Mouse (Mus musculus) liver, adult 2 months (tissue): ENCODE data around the gene Trpv5. TPM values are rescaled to one million over a fixed set of nuclear protein-coding genes. Genes with fewer than 3 reads are reported as not detected.

Source experiments
- DNase-seq: peaks from one replicate; pipeline ENCODE4 v3.0.0-alpha.2; 2011; ENCODE audit warnings: low read depth, low spot score; ENCODE audit errors: extremely low read depth
- H3K27ac ChIP-seq: fragments of 200-500 bp; replicated peaks from 2 replicates; pipeline ENCODE4 v1.5.1; 2012; ENCODE audit warnings: low read depth, mild to moderate bottlenecking, control low read depth, inconsistent platforms, low read length; ENCODE audit not compliant: insufficient read depth
- H3K27me3 ChIP-seq: fragments of 200-500 bp; 2 replicates; pipeline ENCODE4 v1.6.1; 2012; ENCODE audit warnings: mild to moderate bottlenecking, moderate library complexity, low read length, inconsistent platforms; ENCODE audit not compliant: control insufficient read depth, insufficient read depth
- H3K36me3 ChIP-seq: fragments of 200-500 bp; 2 replicates; pipeline ENCODE4 v1.6.1; 2012; ENCODE audit warnings: low read length, inconsistent platforms; ENCODE audit not compliant: control insufficient read depth, insufficient read depth
- H3K4me1 ChIP-seq: fragments of 200-500 bp; 2 replicates; pipeline ENCODE4 v1.6.1; 2011; ENCODE audit warnings: low read length; ENCODE audit not compliant: control insufficient read depth, insufficient read depth
- H3K4me3 ChIP-seq: fragments of 200-500 bp; 2 replicates; pipeline ENCODE4 v1.5.1; 2011; ENCODE audit warnings: low read depth, mild to moderate bottlenecking, control low read depth, low read length, moderate library complexity; ENCODE audit not compliant: insufficient read depth
- H3K79me2 ChIP-seq: fragments of 200-500 bp; 2 replicates; pipeline ENCODE4 v1.6.1; 2012; ENCODE audit warnings: inconsistent platforms, mild to moderate bottlenecking, low read length, moderate library complexity; ENCODE audit not compliant: control insufficient read depth, insufficient read depth
- H3K9ac ChIP-seq: fragments of 200-500 bp; 2 replicates; pipeline ENCODE4 v1.6.1; 2012; ENCODE audit warnings: low read depth, mild to moderate bottlenecking, control low read depth, inconsistent platforms, low read length
- CTCF ChIP-seq: fragments of 200-500 bp; IDR thresholded peaks from 2 replicates; pipeline ENCODE4 v1.5.1; 2011; ENCODE audit warnings: low read depth, low read length, control low read depth
- POLR2A ChIP-seq: fragments of 200-500 bp; IDR thresholded peaks from 2 replicates; pipeline ENCODE4 v1.6.1; 2011; ENCODE audit warnings: low read length, control low read depth; ENCODE audit not compliant: insufficient read depth; ENCODE audit errors: extremely low read depth
- WGBS: fragments of 180-500 bp; shearing (Covaris S2); methylation state at CpG from one replicate; pipeline ENCODE4 v1.1.7; 2018; 5-methylcytosine and 5-hydroxymethylcytosine counted together
- polyA plus RNA-seq: library from polyadenylated mRNA; depleted of rRNA; stranded (reverse); fragments of >200 nt; gene quantifications from 2 replicates; pipeline ENCODE4 v1.2.3, GENCODE M21; 2012
- total RNA-seq: library from RNA; depleted of rRNA; stranded (reverse); fragments of >200 nt; gene quantifications from 2 replicates; pipeline ENCODE4 v1.2.3, GENCODE M21; 2014

Gene Trpv5
- total and polyA plus RNA-seq, 2 experiments: not detected

GRCm38 (mm10) chr6:41681656-41682055, 1.1 kb upstream of the Trpv5 start:
- no peak overlapping the region for H3K9ac ChIP-seq
- H3K4me3 ChIP-seq: no peak overlapping the region
- 79% methylated on average over 5 of the region's 5 CpGs for WGBS
- no peaks in the 10 kb centered on the region for H3K27me3 ChIP-seq
- no peak for TF ChIP-seq POLR2A
- no peak for TF ChIP-seq CTCF
- no peak overlapping the region for H3K27ac ChIP-seq
- H3K79me2 ChIP-seq: no peaks in the 10 kb centered on the region
- DNase-seq: no peak
- H3K36me3 ChIP-seq: no peaks in the 10 kb centered on the region
- H3K4me1 ChIP-seq: no peaks in the 10 kb centered on the region

GRCm38 (mm10) chr6:41676530-41676929, 4.0 kb downstream of the Trpv5 start:
- TF ChIP-seq POLR2A (no peak), CTCF (no peak)
- H3K79me2 ChIP-seq: no peaks in the 10 kb centered on the region
- no peak overlapping the region for H3K9ac ChIP-seq
- no peaks in the 10 kb centered on the region for H3K36me3 ChIP-seq
- H3K4me1 ChIP-seq: no peaks in the 10 kb centered on the region
- no peaks in the 10 kb centered on the region for H3K27me3 ChIP-seq
- 94% methylated on average over 2 of the region's 2 CpGs for WGBS
- no peak for DNase-seq
- H3K4me3 ChIP-seq: no peak overlapping the region
- H3K27ac ChIP-seq: no peak overlapping the region

- Histone ChIP-seq H3K4me3 (no peak overlapping the region), H3K27me3 (no peaks in the 10 kb centered on the region), H3K79me2 (no peaks in the 10 kb centered on the region), H3K27ac (no peak overlapping the region), H3K9ac (no peak overlapping the region), H3K4me1 (no peaks in the 10 kb centered on the region), H3K36me3 (no peaks in the 10 kb centered on the region)
- WGBS: 38% methylated on average over 2 of the region's 2 CpGs
- no peak for TF ChIP-seq POLR2A
- no peak for DNase-seq
Measured at GRCm38 (mm10) chr6:41662320-41662719, 18.2 kb downstream of the Trpv5 start.

GRCm38 (mm10) chr6:41658487-41658886, 22.1 kb downstream of the Trpv5 start:
- WGBS: 73% methylated on average over 1 of the region's 1 CpGs
- no peak overlapping the region for H3K4me3 ChIP-seq
- no peaks in the 10 kb centered on the region for H3K36me3 ChIP-seq
- no peak for DNase-seq
- TF ChIP-seq POLR2A (no peak), CTCF (no peak)
- no peaks in the 10 kb centered on the region for H3K79me2 ChIP-seq
- no peak overlapping the region for H3K27ac ChIP-seq
- no peak overlapping the region for H3K9ac ChIP-seq
- H3K27me3 ChIP-seq: no peaks in the 10 kb centered on the region
- H3K4me1 ChIP-seq: no peaks in the 10 kb centered on the region

- no peaks in the 10 kb centered on the region for H3K4me1 ChIP-seq
- no peak for DNase-seq
- WGBS: 76% methylated on average over 8 of the region's 8 CpGs
- no peaks in the 10 kb centered on the region for H3K27me3 ChIP-seq
- no peak overlapping the region for H3K9ac ChIP-seq
- no peak overlapping the region for H3K4me3 ChIP-seq
- H3K36me3 ChIP-seq: no peaks in the 10 kb centered on the region
- TF ChIP-seq CTCF: no peak
- no peak for TF ChIP-seq POLR2A
- H3K27ac ChIP-seq: no peak overlapping the region
- no peaks in the 10 kb centered on the region for H3K79me2 ChIP-seq
Measured at GRCm38 (mm10) chr6:41654648-41655047, 25.9 kb downstream of the Trpv5 start.

- H3K79me2 ChIP-seq: no peaks in the 10 kb centered on the region
- WGBS: 88% methylated on average over 5 of the region's 5 CpGs
- no peak for DNase-seq
- no peak overlapping the region for H3K4me3 ChIP-seq
- H3K4me1 ChIP-seq: no peaks in the 10 kb centered on the region
- H3K36me3 ChIP-seq: no peaks in the 10 kb centered on the region
- H3K9ac ChIP-seq: no peak overlapping the region
- TF ChIP-seq POLR2A (no peak), CTCF (no peak)
- H3K27ac ChIP-seq: no peak overlapping the region
- H3K27me3 ChIP-seq: no peaks in the 10 kb centered on the region
Measured at GRCm38 (mm10) chr6:41653173-41653572, 27.4 kb downstream of the Trpv5 start.
